Mouse (Mus musculus) neural tube, embryonic 15.5 days (tissue): ENCODE results near the gene Gucy1b1. TPM values are rescaled to one million over a fixed set of nuclear protein-coding genes. Genes with fewer than 3 reads are reported as not detected.

Source experiments
- ATAC-seq: fragments of 200-750 bp; cut with Nextera tagmentation; 2 replicates; pipeline ENCODE4 v1.8.0; 2017; ENCODE audit warnings: mild to moderate bottlenecking, moderate TSS enrichment, moderate library complexity; ENCODE audit not compliant: low FRiP score
- H3K27ac ChIP-seq: fragments of 300-500 bp; sonication (generic); replicated peaks from 2 replicates; pipeline ENCODE4 v1.5.1; 2015; ENCODE audit warnings: mild to moderate bottlenecking, inconsistent platforms
- H3K27me3 ChIP-seq: fragments of 300-500 bp; sonication (generic); replicated peaks from 2 replicates; pipeline ENCODE4 v1.6.1; 2015; ENCODE audit warnings: inconsistent platforms
- H3K36me3 ChIP-seq: fragments of 300-500 bp; sonication (generic); 2 replicates; pipeline ENCODE4 v1.6.1; 2015; ENCODE audit warnings: inconsistent platforms
- H3K4me1 ChIP-seq: fragments of 300-500 bp; sonication (generic); 2 replicates; pipeline ENCODE4 v1.6.1; 2015; ENCODE audit warnings: inconsistent platforms
- H3K4me2 ChIP-seq: fragments of 300-500 bp; sonication (generic); 2 replicates; pipeline ENCODE4 v1.6.1; 2015; ENCODE audit warnings: inconsistent platforms, mild to moderate bottlenecking, moderate library complexity
- H3K4me3 ChIP-seq: fragments of 300-500 bp; sonication (generic); replicated peaks from 2 replicates; pipeline ENCODE4 v1.5.1; 2015; ENCODE audit warnings: mild to moderate bottlenecking, inconsistent platforms
- H3K9ac ChIP-seq: fragments of 300-500 bp; sonication (generic); replicated peaks from 2 replicates; pipeline ENCODE4 v1.6.1; 2015; ENCODE audit warnings: mild to moderate bottlenecking, inconsistent platforms
- H3K9me3 ChIP-seq: fragments of 300-500 bp; sonication (generic); replicated peaks from 2 replicates; pipeline ENCODE4 v1.6.1; 2016; ENCODE audit warnings: inconsistent platforms
- WGBS: fragments of 180-500 bp; shearing (Covaris S2); methylation state at CpG from one replicate; pipeline ENCODE4 v1.1.7; 2015; ENCODE audit warnings: mixed read lengths; 5-methylcytosine and 5-hydroxymethylcytosine counted together
- polyA plus RNA-seq: library from polyadenylated mRNA; unstranded; fragments of >200 nt; fragmentation: Nextera tagmentation; extraction: Ambion mirVana; gene quantifications from 2 replicates; pipeline ENCODE4 v1.2.1, GENCODE M21; 2015

The Gucy1b1 gene
- 48.3 and 50.2 TPM in 2 replicates for polyA plus RNA-seq

- Histone ChIP-seq H3K4me2 (peak within 1 kb of the TSS; percentile 94), H3K4me3 (peak within 1 kb of the TSS; percentile 70), H3K9me3 (no peaks in the 10 kb centered on the region), H3K9ac (peak within 1 kb of the TSS; percentile 81), H3K4me1 (peaks cover 14% of the 10 kb centered on the region; the same call in 1 of the 2 replicates), H3K36me3 (no peaks in the 10 kb centered on the region), H3K27me3 (no peaks in the 10 kb centered on the region), H3K27ac (peak within 1 kb of the TSS; percentile 87)
- WGBS: 2% methylated on average over 25 of the region's 25 CpGs
- peak; percentile 99 for ATAC-seq
Observed at GRCm38 (mm10) chr3:82074201-82074851, at the start of gene Gucy1b1. TSS of gene Gucy1b1 (minus strand) at chr3:82074689.

GRCm38 (mm10) chr3:82118916-82119315 is 44.4 kb upstream of the Gucy1b1 start:
- WGBS: 97% methylated on average over 1 of the region's 1 CpGs
- Histone ChIP-seq H3K36me3 (no peaks in the 10 kb centered on the region), H3K4me1 (no peaks in the 10 kb centered on the region), H3K4me2 (no peak overlapping the region), H3K9ac (no peak overlapping the region), H3K27me3 (no peaks in the 10 kb centered on the region), H3K4me3 (no peak overlapping the region), H3K27ac (no peak overlapping the region), H3K9me3 (no peaks in the 10 kb centered on the region)
- ATAC-seq: no peak

DNA sequence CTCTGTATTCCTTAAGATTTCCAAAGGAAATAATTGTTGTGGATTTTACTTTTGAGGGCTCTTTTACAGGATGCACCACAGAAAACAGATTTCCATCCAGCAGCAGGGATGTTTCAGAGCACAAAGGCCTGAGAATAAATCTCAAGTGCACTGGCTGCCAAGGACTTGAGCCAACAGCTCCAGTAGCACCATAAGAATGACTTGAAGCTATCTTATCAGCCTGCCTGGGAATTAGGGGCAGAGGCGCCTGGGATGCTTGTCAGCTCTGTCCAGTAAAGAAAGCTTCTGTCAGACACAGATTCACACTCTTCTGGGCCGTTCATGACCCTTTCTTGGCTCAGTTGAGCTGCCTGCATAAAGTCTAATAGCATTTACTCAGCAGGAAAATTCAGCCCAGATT is 38.0 kb upstream of the Gucy1b1 start:
- WGBS: 73% methylated on average over 2 of the region's 2 CpGs
- H3K27me3 ChIP-seq: no peaks in the 10 kb centered on the region

GRCm38 (mm10) chr3:82111986-82112385 is 37.5 kb upstream of the Gucy1b1 start:
- Histone ChIP-seq H3K4me3 (no peak overlapping the region), H3K4me1 (0 out of 2 replicates have a peak, but pooled peaks cover 2% of the 10 kb centered on the region), H3K9me3 (no peaks in the 10 kb centered on the region), H3K27me3 (no peaks in the 10 kb centered on the region), H3K36me3 (no peaks in the 10 kb centered on the region), H3K4me2 (no peak overlapping the region), H3K27ac (no peak overlapping the region), H3K9ac (no peak overlapping the region)
- 76% methylated on average over 3 of the region's 3 CpGs for WGBS
- no peak for ATAC-seq

More for the DNA sequence above, 38.0 kb upstream of the Gucy1b1 start:
- H3K9ac ChIP-seq: no peak overlapping the region
- H3K36me3 ChIP-seq: no peaks in the 10 kb centered on the region
- no peak overlapping the region for H3K27ac ChIP-seq
- no peak for ATAC-seq
- no peak overlapping the region for H3K4me2 ChIP-seq
- no peak overlapping the region for H3K4me3 ChIP-seq
- H3K9me3 ChIP-seq: no peaks in the 10 kb centered on the region
- 0 out of 2 replicates have a peak, but pooled peaks cover 2% of the 10 kb centered on the region for H3K4me1 ChIP-seq

DNA sequence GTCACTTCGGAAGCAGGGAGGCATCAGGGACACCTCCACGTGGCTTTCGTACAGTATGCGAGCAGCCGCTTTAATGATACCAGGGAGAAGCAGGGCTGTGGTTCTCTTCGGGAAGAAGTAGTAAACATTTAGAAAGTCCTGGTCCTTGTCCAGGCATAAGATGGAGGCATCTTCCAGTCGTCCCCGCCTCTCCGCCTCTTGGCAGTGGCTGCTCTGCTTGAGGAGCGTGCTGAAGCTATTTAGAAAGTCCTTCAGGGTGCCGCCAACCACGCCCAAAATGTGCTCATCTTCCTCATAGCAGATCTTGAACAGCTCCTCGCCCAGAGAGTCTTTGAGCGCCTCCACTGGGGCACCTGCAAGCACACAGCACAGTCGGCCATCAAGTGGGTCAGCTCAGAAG is 34.5 kb upstream of the Gucy1b1 start:
- Histone ChIP-seq H3K9me3 (no peaks in the 10 kb centered on the region), H3K27me3 (no peaks in the 10 kb centered on the region), H3K9ac (no peak overlapping the region), H3K4me3 (no peak overlapping the region), H3K4me2 (no peak overlapping the region), H3K27ac (no peak overlapping the region), H3K36me3 (no peaks in the 10 kb centered on the region), H3K4me1 (0 out of 2 replicates have a peak, but pooled peaks cover 2% of the 10 kb centered on the region)
- 94% methylated on average over 15 of the region's 15 CpGs for WGBS
- ATAC-seq: no peak

GRCm38 (mm10) chr3:82104229-82104628 is 29.7 kb upstream of the Gucy1b1 start:
- WGBS: 63% methylated on average over 6 of the region's 6 CpGs
- no peak for ATAC-seq
- Histone ChIP-seq H3K4me1 (no peaks in the 10 kb centered on the region), H3K36me3 (no peaks in the 10 kb centered on the region), H3K27me3 (no peaks in the 10 kb centered on the region), H3K4me3 (no peak overlapping the region), H3K27ac (no peak overlapping the region), H3K9ac (no peak overlapping the region), H3K9me3 (no peaks in the 10 kb centered on the region), H3K4me2 (no peak overlapping the region)

DNA sequence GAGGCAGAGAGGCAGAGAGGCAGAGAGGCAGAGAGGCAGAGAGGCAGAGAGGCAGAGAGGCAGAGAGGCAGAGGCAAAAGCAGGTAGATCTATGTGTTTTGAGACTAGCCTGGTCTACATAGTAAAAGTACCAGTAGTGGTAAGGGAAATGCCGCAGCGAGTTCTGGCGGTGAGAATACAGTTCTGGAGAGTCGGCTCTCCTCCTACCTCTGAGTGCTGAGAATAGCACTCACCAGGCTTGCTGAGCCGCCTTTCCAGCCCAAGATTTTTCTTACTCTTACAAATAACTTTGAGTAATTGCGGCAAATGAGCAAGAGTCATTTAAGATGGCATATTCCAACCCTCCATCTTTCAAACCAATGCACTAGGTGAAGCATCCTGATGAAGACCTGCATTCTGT is 24.6 kb upstream of the Gucy1b1 start:
- H3K27me3 ChIP-seq: no peaks in the 10 kb centered on the region
- H3K9ac ChIP-seq: no peak overlapping the region
- no peaks in the 10 kb centered on the region for H3K9me3 ChIP-seq
- ATAC-seq: no peak
- no peak overlapping the region for H3K4me2 ChIP-seq
- no peak overlapping the region for H3K4me3 ChIP-seq
- 87% methylated on average over 6 of the region's 6 CpGs for WGBS
- no peaks in the 10 kb centered on the region for H3K4me1 ChIP-seq
- no peak overlapping the region for H3K27ac ChIP-seq
- no peaks in the 10 kb centered on the region for H3K36me3 ChIP-seq

GRCm38 (mm10) chr3:82096801-82097200 is 22.3 kb upstream of the Gucy1b1 start:
- Histone ChIP-seq H3K36me3 (no peaks in the 10 kb centered on the region), H3K27ac (no peak overlapping the region), H3K9ac (no peak overlapping the region), H3K4me2 (no peak overlapping the region), H3K9me3 (no peaks in the 10 kb centered on the region), H3K4me3 (no peak overlapping the region), H3K4me1 (no peaks in the 10 kb centered on the region), H3K27me3 (no peaks in the 10 kb centered on the region)
- WGBS: 77% methylated on average over 2 of the region's 2 CpGs
- ATAC-seq: no peak

DNA sequence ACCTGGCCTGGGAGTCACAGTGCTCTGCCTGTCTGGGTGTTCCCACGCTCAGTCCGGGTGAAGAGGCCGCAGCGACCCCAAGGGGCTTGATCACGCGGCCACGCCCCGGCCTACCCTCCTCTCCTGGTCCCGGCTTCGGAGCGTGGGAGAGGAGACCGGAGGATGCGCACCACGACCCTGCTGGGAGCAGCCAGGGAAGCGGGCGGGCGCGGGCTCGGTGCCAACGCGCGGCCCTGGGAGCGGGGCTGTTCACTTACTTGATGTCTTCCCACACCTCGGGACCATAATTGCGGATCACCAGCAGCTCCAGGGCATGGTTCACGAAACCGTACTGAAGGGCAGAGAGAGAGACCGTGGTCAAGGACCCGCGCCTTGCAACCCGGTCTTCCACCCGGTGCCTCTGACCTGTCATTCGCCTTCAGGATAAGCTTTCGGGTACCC is 728 bp downstream of the Gucy1b1 start:
- peak; percentile 79 for ATAC-seq
- peak overlapping the region; percentile 70 for H3K4me3 ChIP-seq
- peak overlapping the region; percentile 87 for H3K27ac ChIP-seq
- peak overlapping the region; percentile 81 for H3K9ac ChIP-seq
- peaks cover 14% of the 10 kb centered on the region; the same call in 1 of the 2 replicates for H3K4me1 ChIP-seq
- H3K36me3 ChIP-seq: no peaks in the 10 kb centered on the region
- no peaks in the 10 kb centered on the region for H3K27me3 ChIP-seq
- H3K9me3 ChIP-seq: no peaks in the 10 kb centered on the region
- peak overlapping the region; percentile 94 for H3K4me2 ChIP-seq
- WGBS: under 1% methylated on average over 34 of the region's 34 CpGs

DNA sequence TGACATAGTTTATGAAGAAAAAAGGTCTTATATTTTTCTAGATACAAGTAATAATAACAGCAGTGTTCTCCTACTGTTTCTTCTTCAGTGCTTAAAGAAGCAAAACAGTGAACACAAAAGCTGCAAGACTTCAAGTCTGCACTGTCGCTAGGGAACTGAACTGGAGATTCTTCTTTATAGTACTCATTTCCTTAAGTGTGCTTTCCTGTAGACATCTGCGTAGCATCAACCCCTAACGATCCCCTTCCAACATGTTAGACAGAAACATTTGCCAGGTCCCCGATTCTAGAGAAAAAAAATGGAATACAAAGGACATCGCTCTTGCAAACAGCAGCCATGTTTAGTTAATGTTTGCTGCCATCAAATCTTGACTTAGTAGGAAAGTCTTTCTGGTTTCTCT is 6.7 kb downstream of the Gucy1b1 start:
- no peak overlapping the region for H3K9ac ChIP-seq
- 0 out of 2 replicates have a peak, but pooled peaks cover 5% of the 10 kb centered on the region for H3K4me1 ChIP-seq
- ATAC-seq: no peak
- 82% methylated on average over 5 of the region's 5 CpGs for WGBS
- H3K4me2 ChIP-seq: no peak overlapping the region
- H3K36me3 ChIP-seq: no peaks in the 10 kb centered on the region
- H3K27ac ChIP-seq: no peak overlapping the region
- H3K27me3 ChIP-seq: no peaks in the 10 kb centered on the region
- no peak overlapping the region for H3K4me3 ChIP-seq
- H3K9me3 ChIP-seq: no peaks in the 10 kb centered on the region

DNA sequence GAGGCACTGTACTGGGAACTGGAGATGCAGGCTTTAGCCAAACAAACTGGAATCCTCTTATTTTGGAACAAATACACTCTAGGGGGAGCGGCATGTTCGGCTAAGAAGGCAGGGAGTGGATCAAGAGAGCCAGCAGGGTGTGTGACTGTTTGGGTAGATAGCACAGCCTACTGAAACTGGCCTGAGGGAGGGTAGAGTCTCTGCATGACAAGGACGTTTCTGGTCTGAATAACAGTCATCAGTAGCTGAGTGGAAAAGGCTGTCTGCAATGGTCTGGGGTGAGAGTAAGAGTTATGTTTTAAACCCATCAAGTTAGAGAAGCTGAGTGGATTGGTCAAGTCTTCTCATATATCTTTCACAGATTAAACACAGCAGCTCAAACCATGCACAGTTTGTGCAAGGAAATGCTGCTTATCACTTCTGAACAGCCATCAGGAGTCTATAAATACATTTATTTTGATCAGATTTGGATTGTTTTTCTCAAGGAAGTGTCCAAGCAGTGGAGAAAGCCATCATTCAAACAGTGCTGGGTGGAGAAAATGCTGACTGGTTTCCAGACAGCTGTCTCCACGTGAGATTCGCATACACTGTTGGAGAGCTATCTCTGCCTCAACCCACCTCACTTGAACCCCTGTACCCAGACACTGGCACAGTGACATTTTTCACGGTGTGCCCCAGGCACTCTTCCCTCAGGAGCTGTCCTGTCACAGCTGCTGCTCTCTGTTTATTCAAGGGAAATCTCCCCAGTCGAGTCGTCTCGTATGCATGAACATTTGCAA is 12.9 kb downstream of the Gucy1b1 start:
- WGBS: 30% methylated on average over 9 of the region's 9 CpGs
- Histone ChIP-seq H3K27me3 (no peaks in the 10 kb centered on the region), H3K4me3 (no peak overlapping the region), H3K9ac (no peak overlapping the region), H3K4me2 (no peak overlapping the region), H3K36me3 (no peaks in the 10 kb centered on the region), H3K9me3 (no peaks in the 10 kb centered on the region), H3K4me1 (no peaks in the 10 kb centered on the region), H3K27ac (no peak overlapping the region)
- 0 out of 2 replicates have a peak, but pooled peaks have one; percentile 28 for ATAC-seq

DNA sequence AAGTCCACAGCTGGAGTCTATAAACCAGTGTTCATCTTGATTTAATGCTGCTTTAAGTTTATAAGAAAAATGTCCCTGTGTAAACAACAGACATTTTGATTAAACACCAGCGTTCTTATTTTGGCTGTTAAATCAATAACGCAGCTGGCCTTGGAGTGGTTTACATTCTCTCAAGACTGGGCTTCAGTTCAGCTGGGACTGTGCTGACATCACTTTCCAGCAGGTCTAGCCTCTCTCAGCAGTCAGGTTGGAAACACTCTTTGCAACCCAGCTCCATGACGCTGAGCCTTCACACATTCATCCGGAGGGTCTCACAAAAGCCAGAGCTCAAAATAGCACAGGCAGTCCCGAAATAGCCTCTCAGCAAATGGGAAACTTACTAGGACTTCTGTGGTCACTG is 17.3 kb downstream of the Gucy1b1 start:
- no peak overlapping the region for H3K27ac ChIP-seq
- no peak for ATAC-seq
- WGBS: 68% methylated on average over 5 of the region's 5 CpGs
- no peaks in the 10 kb centered on the region for H3K9me3 ChIP-seq
- H3K27me3 ChIP-seq: no peaks in the 10 kb centered on the region
- no peak overlapping the region for H3K4me3 ChIP-seq
- H3K4me1 ChIP-seq: no peaks in the 10 kb centered on the region
- no peaks in the 10 kb centered on the region for H3K36me3 ChIP-seq
- H3K9ac ChIP-seq: no peak overlapping the region
- H3K4me2 ChIP-seq: no peak overlapping the region
